Mouse (Mus musculus) hindbrain, postnatal 0 days (tissue): ENCODE data around the gene 2310022A10Rik. TPM values are rescaled to one million over a fixed set of nuclear protein-coding genes. Genes with fewer than 3 reads are reported as not detected.

Experiments
- ATAC-seq: fragments of 200-750 bp; cut with Nextera tagmentation; 2 replicates; pipeline ENCODE4 v1.8.0; 2017; ENCODE audit warnings: mild to moderate bottlenecking, moderate TSS enrichment, moderate library complexity
- DNase-seq: peaks from one replicate; pipeline ENCODE4 v3.0.0-alpha.2; 2015; ENCODE audit warnings: low spot score
- H3K27ac ChIP-seq: fragments of 300-500 bp; sonication (generic); 2 replicates; pipeline ENCODE4 v1.5.1; 2014; ENCODE audit warnings: mild to moderate bottlenecking
- H3K27me3 ChIP-seq: fragments of 300-500 bp; sonication (generic); 2 replicates; pipeline ENCODE4 v1.6.1; 2014; ENCODE audit warnings: low read length, mixed read lengths; ENCODE audit not compliant: insufficient read depth
- H3K36me3 ChIP-seq: fragments of 300-500 bp; sonication (generic); 2 replicates; pipeline ENCODE4 v1.6.1; 2014; ENCODE audit warnings: low read length, mixed read lengths; ENCODE audit not compliant: insufficient read depth
- H3K4me1 ChIP-seq: fragments of 300-500 bp; sonication (generic); 2 replicates; pipeline ENCODE4 v1.6.1; 2014; ENCODE audit warnings: antibody characterized with exemption, low read length, mixed read lengths; ENCODE audit not compliant: insufficient read depth
- H3K4me2 ChIP-seq: fragments of 300-500 bp; sonication (generic); 2 replicates; pipeline ENCODE4 v1.6.1; 2014; ENCODE audit warnings: low read depth, mild to moderate bottlenecking, low read length, moderate library complexity, mixed read lengths
- H3K4me3 ChIP-seq: fragments of 300-500 bp; sonication (generic); 2 replicates; pipeline ENCODE4 v1.5.1; 2014; ENCODE audit warnings: low read length
- H3K9ac ChIP-seq: fragments of 300-500 bp; sonication (generic); replicated peaks from 2 replicates; pipeline ENCODE4 v1.6.1; 2014; ENCODE audit warnings: mild to moderate bottlenecking, low read length, moderate library complexity, mixed read lengths
- H3K9me3 ChIP-seq: fragments of 300-500 bp; sonication (generic); 2 replicates; pipeline ENCODE4 v1.6.1; 2016; ENCODE audit warnings: low read length, mixed read lengths
- CTCF ChIP-seq: IDR thresholded peaks from 2 replicates; pipeline ENCODE4 v1.5.1; 2016; ENCODE audit warnings: antibody characterized with exemption, control low read depth, low read depth
- WGBS: fragments of 180-500 bp; shearing (Covaris S2); extraction: QIAGEN DNeasy Blood & Tissue Kit; methylation state at CpG from one replicate; pipeline ENCODE4 v1.1.7; 2014; 5-methylcytosine and 5-hydroxymethylcytosine counted together
- polyA plus RNA-seq: library from polyadenylated mRNA; unstranded; fragments of >200 nt; fragmentation: Nextera tagmentation; extraction: Ambion mirVana; gene quantifications from 2 replicates; pipeline ENCODE4 v1.2.1, GENCODE M21; 2015
- total RNA-seq: library from RNA; depleted of rRNA; stranded (reverse); fragments of >200 nt; gene quantifications from 2 replicates; pipeline ENCODE4 v1.2.3, GENCODE M21; 2014

Gene 2310022A10Rik
- total and polyA plus RNA-seq, 2 experiments from 2014 or later: 8.2 to 26.1 TPM

DNA sequence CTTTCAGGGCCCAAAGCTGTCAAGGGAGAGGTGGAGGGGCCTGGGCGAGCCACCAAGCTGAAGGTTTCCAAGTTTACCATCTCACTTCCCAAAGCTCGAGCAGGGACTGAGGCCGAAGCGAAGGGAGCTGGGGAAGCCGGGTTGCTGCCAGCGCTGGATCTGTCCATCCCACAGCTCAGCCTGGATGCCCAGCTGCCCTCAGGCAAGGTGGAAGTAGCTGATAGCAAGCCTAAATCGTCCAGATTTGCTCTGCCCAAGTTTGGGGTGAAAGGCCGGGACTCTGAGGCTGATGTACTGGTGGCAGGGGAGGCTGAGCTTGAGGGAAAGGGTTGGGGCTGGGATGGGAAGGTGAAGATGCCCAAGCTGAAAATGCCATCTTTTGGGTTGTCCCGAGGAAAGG is 34.7 kb upstream of the 2310022A10Rik start:
- no peaks in the 10 kb centered on the region for H3K27me3 ChIP-seq
- no peaks in the 10 kb centered on the region for H3K36me3 ChIP-seq
- no peak overlapping the region for H3K4me3 ChIP-seq
- H3K4me1 ChIP-seq: no peaks in the 10 kb centered on the region
- TF ChIP-seq CTCF: no peak
- ATAC-seq (no peak), DNase-seq (no peak)
- H3K4me2 ChIP-seq: no peak overlapping the region
- no peaks in the 10 kb centered on the region for H3K9me3 ChIP-seq
- no peak overlapping the region for H3K9ac ChIP-seq
- WGBS: 85% methylated on average over 9 of the region's 9 CpGs
- no peak overlapping the region for H3K27ac ChIP-seq

DNA sequence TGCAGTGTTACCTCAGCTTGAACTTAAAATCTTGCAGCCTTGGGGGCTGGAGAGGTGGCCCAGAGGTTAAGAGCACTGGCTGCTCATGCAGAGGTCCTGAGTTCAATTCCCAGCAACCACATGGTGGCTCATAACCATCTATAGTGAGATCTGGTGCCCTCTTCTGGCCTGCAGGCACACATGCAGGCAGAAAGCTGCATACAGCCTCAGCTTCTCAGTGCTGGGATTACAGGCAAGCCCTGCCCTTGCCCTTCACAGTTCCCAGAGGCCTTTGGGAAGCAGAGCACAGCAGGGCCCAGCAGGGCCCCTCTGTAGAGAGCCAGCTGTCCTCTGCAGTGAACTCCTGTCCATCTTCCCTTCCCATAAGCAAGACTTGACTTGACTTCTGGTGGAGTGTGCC is 32.9 kb upstream of the 2310022A10Rik start:
- Histone ChIP-seq H3K4me1 (no peaks in the 10 kb centered on the region), H3K4me3 (no peak overlapping the region), H3K27ac (no peak overlapping the region), H3K4me2 (no peak overlapping the region), H3K36me3 (no peaks in the 10 kb centered on the region), H3K9ac (no peak overlapping the region), H3K9me3 (no peaks in the 10 kb centered on the region), H3K27me3 (no peaks in the 10 kb centered on the region)
- ATAC-seq: no peak
- TF ChIP-seq CTCF: peak; percentile 2; the same call in 1 of the 2 replicates
- DNase-seq: no peak

DNA sequence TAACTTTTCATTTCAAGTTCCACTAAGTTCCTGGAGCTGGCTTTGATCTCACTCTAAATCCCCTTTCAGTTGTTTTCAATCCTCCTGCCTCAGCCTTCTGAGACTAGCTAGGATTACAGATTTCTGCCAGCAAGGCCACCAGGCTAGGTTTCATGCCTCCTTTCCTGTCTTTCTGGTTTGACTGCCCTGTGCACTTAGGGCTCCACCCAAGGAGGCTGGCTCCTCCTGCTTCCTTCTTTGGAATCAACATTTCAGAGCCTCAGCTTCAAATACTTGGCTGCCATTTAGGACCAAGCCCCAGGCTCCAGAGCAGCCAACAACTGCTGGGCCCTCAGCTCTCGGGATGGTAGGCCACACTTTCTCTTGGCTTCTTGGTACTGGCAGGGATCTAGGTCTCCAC is 32.4 kb upstream of the 2310022A10Rik start:
- Histone ChIP-seq H3K4me3 (no peak overlapping the region), H3K9ac (no peak overlapping the region), H3K27ac (no peak overlapping the region), H3K4me1 (no peaks in the 10 kb centered on the region), H3K9me3 (no peaks in the 10 kb centered on the region), H3K4me2 (no peak overlapping the region), H3K36me3 (no peaks in the 10 kb centered on the region), H3K27me3 (no peaks in the 10 kb centered on the region)
- 83% methylated on average over 1 of the region's 1 CpGs for WGBS
- TF ChIP-seq CTCF: no peak
- no peak for ATAC-seq
- DNase-seq: no peak

DNA sequence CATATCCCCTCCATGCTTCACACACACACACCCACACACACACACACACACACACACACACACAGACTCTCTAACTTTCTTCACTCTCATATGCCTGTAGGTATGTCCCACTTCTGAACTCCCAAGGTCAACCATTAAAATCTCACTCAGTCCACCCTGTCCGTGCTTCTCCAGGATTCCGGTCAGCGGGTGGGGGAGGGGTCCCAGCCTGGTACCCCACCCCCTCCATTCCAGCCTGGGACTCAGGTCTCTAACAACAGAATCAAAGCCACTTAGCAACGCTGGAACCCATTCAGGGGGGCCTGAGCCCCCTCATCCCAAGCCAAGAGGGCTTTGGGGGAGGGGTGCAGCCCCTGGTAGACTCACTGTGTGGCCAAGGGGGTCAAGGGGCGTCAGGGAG is 30.1 kb upstream of the 2310022A10Rik start, which contains the start of gene Hipk4:
Hipk4 (plus strand) TSS at position 301 of the 400 bp plus-strand sequence.
- DNase-seq (no peak), ATAC-seq (no peak)
- Histone ChIP-seq H3K4me1 (no peaks in the 10 kb centered on the region), H3K27ac (no peak within 1 kb of the TSS), H3K9ac (no peak within 1 kb of the TSS), H3K9me3 (no peaks in the 10 kb centered on the region), H3K36me3 (no peaks in the 10 kb centered on the region), H3K4me2 (no peak within 1 kb of the TSS), H3K27me3 (no peaks in the 10 kb centered on the region), H3K4me3 (no peak within 1 kb of the TSS)
- 60% methylated on average over 5 of the region's 5 CpGs for WGBS
- TF ChIP-seq CTCF: no peak

DNA sequence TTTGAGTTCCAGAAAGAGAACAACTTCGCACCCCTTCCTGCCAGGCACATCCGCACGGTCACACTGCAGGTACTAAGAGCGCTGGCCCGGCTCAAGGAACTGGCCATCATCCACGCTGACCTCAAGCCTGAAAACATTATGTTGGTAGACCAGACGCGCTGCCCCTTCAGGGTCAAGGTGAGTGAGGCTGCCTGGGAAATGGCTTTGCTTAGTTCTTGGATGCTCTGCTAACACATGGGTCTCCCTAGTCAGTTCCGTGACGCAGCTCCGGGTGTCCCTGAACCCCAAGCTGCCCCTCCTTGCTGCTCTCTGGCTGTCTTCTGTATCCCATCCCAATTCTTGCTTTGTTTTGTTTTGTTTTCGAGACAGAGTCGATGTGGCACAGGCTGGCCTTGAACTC is 29.2 kb upstream of the 2310022A10Rik start:
- WGBS: 94% methylated on average over 13 of the region's 13 CpGs
- DNase-seq (no peak), ATAC-seq (no peak)
- Histone ChIP-seq H3K27ac (no peak overlapping the region), H3K9me3 (no peaks in the 10 kb centered on the region), H3K36me3 (no peaks in the 10 kb centered on the region), H3K4me2 (no peak overlapping the region), H3K4me3 (no peak overlapping the region), H3K4me1 (no peaks in the 10 kb centered on the region), H3K9ac (no peak overlapping the region), H3K27me3 (no peaks in the 10 kb centered on the region)
- TF ChIP-seq CTCF: no peak

DNA sequence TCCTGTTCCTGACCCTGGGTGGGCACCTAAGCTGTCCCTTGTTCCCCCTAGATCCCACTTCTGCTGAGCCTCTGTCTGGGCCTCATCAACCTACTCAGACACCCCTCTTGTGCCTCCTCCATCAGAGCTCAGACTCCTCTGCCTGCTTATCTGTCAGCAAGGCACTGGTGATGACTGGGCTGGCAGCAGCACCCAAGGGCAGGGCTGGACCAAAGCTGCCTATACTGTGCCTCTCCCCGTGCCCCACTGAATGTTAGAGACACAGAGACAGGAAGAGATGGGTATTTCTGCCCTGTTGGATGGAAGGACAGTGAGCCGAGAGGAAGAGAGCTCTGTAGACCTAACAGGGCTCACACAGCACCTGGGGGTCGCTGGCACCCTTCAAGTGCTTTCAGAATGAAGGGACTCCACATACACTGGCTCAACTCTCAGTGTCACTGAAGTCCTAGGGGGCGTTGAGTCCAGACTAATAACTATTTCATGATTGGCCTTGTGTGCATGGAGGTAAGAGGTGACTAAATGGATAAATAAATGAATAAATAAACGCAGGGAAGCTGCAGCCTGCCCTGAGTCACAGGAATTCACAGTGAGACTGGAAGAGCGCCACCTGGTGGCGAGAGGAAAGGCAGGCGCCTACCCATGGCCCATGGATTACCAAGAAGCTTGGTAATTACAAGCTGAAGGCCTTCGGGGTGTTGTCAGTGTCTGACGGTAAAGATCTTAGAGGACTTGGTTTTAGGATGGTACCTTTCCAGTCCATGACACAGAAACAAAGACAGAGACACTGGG is 26.8 kb upstream of the 2310022A10Rik start:
- Histone ChIP-seq H3K27me3 (no peaks in the 10 kb centered on the region), H3K9ac (no peak overlapping the region), H3K27ac (no peak overlapping the region), H3K4me2 (no peak overlapping the region), H3K36me3 (peaks cover 9% of the 10 kb centered on the region), H3K9me3 (no peaks in the 10 kb centered on the region), H3K4me3 (no peak overlapping the region), H3K4me1 (no peaks in the 10 kb centered on the region)
- peak; percentile 98 for TF ChIP-seq CTCF
- ATAC-seq (peak; percentile 82), DNase-seq (peak; percentile 94)
- WGBS: 21% methylated on average over 10 of the region's 10 CpGs

DNA sequence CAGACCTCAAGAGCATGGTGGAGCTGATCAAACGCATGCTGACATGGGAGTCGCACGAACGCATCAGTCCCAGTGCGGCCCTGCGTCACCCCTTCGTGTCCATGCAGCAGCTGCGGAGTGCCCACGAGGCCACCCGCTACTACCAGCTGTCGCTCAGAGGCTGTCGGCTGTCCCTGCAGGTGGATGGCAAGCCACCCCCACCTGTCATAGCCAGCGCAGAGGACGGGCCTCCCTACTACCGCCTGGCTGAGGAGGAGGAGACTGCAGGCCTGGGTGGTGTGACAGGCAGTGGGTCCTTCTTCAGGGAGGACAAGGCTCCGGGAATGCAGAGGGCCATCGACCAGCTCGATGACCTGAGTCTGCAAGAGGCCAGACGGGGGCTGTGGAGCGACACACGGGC is 24.0 kb upstream of the 2310022A10Rik start:
- H3K36me3 ChIP-seq: peaks cover 23% of the 10 kb centered on the region
- ATAC-seq (no peak), DNase-seq (no peak)
- 72% methylated on average over 21 of the region's 21 CpGs for WGBS
- no peak overlapping the region for H3K4me3 ChIP-seq
- no peak overlapping the region for H3K27ac ChIP-seq
- no peak overlapping the region for H3K9ac ChIP-seq
- H3K9me3 ChIP-seq: no peaks in the 10 kb centered on the region
- no peaks in the 10 kb centered on the region for H3K4me1 ChIP-seq
- H3K27me3 ChIP-seq: no peaks in the 10 kb centered on the region
- H3K4me2 ChIP-seq: no peak overlapping the region
- TF ChIP-seq CTCF: peak; percentile 23; the same call in 1 of the 2 replicates
